Mouse (Mus musculus): Measurements from ENCODE around the gene Bhmt2.

- TF ChIP-seq CTCF (IDR thresholded peaks at IDR 0.05; ENCODE audit: low read depth) (no peak), EP300 (optimal IDR thresholded peaks at IDR 0.05) (no peak)
These were observed 39.7 kb upstream of the Bhmt2 start for GRCm38 (mm10) chr13:93713826-93714225.
